Mouse (Mus musculus) small intestine, adult 2 months (tissue): Measurements from ENCODE around the gene Errfi1.

Experiments
- CTCF ChIP-seq: fragments of 200-500 bp; IDR thresholded peaks from 2 replicates; pipeline ENCODE4 v1.5.1; 2012; ENCODE audit warnings: low read depth, mild to moderate bottlenecking, control low read depth, inconsistent platforms, low read length, moderate library complexity, mixed read lengths; ENCODE audit not compliant: insufficient replicate concordance, insufficient read length; ENCODE audit errors: extremely low read depth
- POLR2A ChIP-seq: fragments of 200-500 bp; IDR thresholded peaks from 2 replicates; pipeline ENCODE4 v1.6.1; 2012; ENCODE audit warnings: low read depth, mild to moderate bottlenecking, control low read depth, inconsistent platforms, low read length, moderate library complexity

- TF ChIP-seq CTCF (no peak), POLR2A (no peak)
Observed at GRCm38 (mm10) chr4:150809323-150809722, 44.4 kb upstream of the Errfi1 start.
